Mouse (Mus musculus) small intestine, adult 2 months (tissue): ENCODE results near the gene Gm20604.

Experiments used
- CTCF ChIP-seq: fragments of 200-500 bp; IDR thresholded peaks from 2 replicates; pipeline ENCODE4 v1.5.1; 2012; ENCODE audit warnings: low read depth, mild to moderate bottlenecking, control low read depth, inconsistent platforms, low read length, moderate library complexity, mixed read lengths; ENCODE audit not compliant: insufficient replicate concordance, insufficient read length; ENCODE audit errors: extremely low read depth
- POLR2A ChIP-seq: fragments of 200-500 bp; IDR thresholded peaks from 2 replicates; pipeline ENCODE4 v1.6.1; 2012; ENCODE audit warnings: low read depth, mild to moderate bottlenecking, control low read depth, inconsistent platforms, low read length, moderate library complexity

DNA sequence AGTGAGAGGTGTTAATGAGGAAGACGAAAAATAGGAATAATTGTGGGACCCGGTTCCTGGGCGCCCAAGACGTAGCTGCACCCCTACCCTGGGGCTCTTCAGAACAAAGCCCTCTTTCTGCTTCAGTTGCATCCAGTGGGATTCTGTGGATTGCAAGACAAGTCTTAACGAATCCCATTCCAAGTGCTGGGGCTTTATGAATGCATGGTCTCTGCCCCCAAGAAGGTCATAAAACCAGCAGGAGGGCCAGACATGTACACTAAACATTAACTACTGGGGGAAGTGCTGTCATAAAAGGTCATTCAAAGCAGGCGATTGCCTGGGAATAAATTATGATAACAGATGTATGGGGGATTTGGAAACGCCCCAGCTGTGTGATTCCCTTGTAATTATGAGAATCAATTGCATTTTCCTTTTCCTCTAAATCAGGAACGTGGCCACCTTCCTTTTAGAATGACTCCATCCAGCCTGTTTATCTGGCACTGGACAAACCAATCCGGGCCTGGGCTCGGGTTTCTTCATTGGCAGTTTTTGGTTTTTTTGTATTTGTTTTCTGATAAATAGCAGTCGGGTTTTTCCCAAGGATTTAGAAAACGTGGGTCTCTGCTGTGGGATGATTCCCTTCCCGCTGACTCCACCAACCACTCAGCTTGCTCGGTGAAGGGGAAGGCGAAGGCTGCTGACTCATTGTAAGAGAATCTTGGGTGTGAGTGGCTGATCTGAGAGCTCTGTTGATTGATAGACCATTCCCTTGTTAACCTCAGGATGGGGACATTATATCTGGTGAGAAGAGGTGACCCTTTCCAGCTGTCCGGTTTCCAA, 27.5 kb downstream of the Gm20604 start:
- no peak for TF ChIP-seq CTCF
- TF ChIP-seq POLR2A, result no peak
